Mouse (Mus musculus): ENCODE measurements around the gene Plaur.
"Not testable (repeated sequence)": the region's sequence is repeated elsewhere in the genome, so short reads cannot be mapped to it uniquely, and the experiment has no call there.

Plaur gene

DNA sequence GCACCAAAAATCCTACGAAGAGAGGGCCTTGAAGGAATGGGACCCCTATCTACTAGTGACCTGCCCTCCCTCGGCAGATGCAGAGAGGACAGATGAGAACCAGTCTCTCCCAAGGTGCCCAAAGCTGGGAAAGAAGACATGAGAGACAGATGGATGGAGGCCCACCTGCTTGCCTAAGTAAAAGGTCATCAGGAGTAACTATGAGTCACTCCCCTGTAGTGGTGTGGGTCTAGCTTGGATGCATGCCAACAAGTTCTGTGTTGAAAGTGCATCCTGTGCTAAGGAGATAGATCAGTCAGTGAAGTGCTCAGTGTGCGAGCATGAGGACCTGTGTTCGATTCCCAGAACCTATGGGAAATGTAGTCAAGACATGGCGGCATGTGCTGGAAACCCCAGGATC is 16.6 kb downstream of the Plaur start:
- DNase-seq (ENCODE audit: low spot score in 2 of 2), result no peak

DNA sequence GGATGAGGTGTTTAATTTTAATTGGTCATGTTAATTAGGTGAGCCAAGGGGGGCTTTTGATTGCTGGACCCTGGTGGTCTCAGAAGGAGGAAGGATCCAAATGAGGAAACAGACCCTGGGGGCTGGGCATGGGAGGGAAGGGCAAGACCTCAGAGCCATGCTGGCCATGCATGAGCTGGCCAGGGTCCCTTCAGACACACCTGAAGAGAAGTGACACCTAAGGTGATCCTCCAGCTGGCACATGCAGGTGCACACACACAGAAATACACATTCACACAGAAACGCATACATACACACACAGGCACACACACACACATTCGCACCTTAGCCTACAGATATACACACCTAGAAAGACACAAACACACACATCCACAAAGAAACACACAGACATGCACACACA is 17.4 kb downstream of the Plaur start:
- DNase-seq (ENCODE audit: low spot score in 2 of 2), result no peak

DNA sequence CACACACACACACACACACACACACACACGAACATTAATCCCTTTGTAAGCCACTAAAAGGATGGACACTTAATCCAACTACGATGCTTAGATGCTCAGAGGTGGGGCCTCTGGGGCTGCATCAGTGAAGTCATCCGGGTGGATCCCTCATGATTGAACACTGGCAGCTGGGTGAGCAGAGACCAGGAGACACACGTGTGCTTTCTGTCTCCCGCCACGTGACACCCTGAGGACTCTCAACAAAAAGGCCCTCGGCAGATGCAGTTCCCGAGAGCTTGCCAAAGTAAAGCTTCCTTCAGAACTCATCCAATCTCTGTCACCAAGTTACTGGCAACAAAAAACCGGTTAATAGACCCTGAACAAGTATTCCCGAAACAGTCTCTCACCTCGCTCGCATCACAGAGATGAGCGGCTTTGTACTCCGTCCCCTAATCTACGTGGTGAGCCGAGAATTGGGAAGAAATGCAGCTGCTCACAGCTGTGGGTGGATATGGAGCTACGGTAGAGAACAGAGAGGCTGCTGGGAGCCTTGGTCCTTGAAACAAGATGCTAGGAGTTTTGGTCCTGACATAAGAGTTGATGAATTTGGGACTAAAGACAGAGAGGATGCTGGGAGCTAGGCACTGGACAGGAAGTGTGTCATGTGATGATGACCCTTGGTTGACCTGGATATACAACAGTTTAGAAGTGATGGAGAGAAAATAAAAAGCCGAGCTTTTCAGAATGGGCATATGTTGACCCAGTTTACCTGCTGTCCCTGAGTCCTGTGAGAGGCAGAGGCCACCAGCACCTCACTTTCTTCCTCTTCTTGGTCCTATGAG is 18.0 kb downstream of the Plaur start:
- DNase-seq (ENCODE audit: low spot score in 2 of 2), result no peak

DNA sequence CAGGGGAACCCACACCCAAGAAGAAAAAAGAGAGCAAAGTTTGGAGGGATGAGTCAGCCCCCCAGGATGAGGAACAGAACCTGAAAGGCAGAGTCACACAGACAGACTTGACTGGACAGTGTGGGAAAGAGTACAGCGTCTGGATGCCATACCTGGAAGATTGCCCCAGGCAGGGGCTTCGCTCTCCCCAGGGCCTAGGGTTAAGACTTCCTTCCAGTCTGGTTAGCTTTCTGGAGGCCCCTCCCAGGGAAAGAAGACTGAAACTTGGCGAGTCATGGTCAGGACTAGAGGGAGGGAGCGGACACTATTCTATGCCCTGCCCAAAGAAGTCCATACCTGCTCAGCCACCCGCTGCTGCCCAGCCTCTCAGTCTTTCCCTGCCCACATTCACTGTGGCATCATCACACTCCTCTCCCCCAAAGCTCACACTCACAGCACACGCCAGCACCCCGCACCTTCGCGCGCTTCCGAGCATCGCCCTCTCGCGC is 18.7 kb downstream of the Plaur start:
- DNase-seq (ENCODE audit: low spot score in 2 of 2), result no peak

DNA sequence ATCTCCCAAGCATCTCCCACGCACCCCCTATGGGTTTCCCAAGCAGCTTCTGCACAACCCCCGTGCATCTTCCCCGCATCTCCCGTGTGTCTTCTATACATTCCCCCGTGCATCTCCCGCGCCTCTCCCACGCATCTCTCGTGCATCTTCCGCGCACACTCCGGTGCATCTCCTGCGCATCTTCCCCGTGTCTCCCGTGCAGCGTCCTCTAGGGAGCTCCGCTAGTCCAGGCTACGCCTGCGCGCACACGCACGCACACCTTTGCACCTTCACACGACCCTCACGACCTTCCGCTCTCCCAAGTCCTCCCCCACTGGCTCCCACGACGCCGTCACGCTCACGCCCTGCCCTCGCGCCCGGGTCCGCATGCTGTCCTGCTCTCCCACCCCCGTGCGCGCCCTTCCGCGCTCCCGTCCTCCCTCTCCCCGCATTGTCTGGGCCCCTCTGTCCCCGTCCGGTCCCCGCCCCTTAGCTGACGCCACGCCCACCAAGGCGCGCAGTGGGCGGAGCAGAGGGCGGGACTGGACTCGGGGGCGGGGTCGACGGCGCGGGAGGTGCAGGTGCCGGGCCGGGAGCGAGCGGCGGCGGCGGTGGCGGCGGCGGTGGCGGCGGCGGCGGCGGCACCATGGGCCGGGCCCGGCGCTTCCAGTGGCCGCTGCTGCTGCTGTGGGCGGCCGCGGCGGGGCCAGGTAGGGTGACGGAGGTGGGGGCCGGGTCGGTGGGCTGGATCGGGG is 19.4 kb downstream of the Plaur start, which contains the start of gene Cadm4:
Gene Cadm4 (plus strand): TSS at position 550 of the 734 bp plus-strand sequence.
- peak; percentile 64 to 85 for DNase-seq (ENCODE audit: low spot score in 2 of 2)

DNA sequence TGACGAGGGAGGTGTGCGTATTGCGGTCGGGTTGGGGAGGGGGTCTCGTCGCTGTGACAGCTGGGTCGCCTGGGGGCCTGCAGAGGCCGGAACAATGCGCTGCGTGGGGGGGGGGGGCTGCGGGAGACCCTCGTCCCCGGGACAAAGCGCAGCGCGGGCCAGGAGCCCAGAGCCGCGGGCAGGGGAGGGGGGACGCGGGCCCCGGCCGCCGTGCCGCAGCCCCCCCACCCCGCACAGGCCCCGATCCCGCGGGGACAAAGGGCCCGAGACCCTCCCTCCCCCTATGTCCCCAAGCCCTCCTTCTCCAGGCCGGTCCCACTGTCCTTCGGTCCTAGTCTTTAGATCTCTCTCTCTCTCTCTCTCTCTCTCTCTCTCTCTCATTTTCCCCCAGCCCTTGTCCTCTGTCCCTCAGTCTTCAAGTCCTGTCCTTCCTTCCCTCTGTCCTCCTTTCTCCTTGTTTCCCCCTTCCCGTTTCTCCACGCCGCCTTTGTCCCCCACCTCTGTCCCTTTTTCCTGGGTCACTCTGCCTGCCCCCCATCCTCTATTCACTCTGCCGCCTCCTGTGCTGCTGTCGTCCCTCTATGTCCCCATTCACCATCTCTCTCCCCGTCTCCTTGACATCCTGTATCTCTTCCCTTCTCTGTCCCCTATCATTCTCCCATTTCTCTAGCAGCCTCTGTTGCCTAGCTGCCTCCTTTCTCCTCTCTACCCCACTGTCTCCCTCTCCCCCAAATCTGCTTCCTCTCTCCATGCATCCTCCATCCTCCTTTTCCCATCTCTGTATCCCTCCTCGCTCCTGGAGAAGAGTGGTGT is 20.1 kb downstream of the Plaur start:
- no peak for DNase-seq (ENCODE audit: low spot score in 2 of 2)

DNA sequence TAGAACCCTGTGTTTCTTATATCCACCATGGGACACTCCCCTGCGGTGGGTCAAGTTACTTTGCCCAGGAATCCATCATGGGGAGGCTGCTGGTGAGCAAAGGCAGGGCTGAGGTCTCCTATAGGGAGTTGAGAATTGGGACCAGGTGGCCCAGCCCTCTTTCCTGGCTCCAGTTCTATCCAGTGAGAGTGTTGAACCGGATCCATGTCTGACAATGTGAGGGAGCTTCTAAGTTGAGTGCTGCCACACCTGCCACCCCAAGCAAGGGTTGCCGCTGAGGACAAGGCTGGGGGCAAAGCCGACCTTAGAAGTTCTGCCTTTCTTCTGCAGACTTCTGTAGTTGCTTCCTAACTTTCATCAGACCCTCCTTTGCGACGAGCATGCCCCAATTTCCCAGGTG is 21.0 kb downstream of the Plaur start:
- DNase-seq (ENCODE audit: low spot score in 2 of 2), result not testable (repeated sequence)

DNA sequence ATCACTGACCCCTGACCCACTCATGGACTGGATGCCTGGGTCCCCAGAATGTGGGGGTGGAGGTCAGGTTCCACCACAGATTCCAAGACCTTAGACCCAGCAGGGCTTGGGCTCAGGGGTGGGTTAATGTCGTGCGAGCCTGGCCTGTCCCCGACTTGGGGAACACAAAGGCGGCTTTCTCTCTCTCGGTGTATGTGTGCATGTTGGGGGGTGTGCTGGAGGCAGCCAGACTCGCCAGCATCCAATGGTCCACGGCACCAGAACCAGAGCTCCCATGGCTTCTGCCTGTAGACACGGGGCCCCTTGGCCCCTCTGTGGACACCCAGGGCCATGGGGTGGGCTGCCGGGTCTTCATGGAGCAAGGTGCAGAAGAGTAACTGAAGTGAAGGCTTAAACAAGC is 23.2 kb downstream of the Plaur start:
- DNase-seq (ENCODE audit: low spot score in 2 of 2), result no peak

DNA sequence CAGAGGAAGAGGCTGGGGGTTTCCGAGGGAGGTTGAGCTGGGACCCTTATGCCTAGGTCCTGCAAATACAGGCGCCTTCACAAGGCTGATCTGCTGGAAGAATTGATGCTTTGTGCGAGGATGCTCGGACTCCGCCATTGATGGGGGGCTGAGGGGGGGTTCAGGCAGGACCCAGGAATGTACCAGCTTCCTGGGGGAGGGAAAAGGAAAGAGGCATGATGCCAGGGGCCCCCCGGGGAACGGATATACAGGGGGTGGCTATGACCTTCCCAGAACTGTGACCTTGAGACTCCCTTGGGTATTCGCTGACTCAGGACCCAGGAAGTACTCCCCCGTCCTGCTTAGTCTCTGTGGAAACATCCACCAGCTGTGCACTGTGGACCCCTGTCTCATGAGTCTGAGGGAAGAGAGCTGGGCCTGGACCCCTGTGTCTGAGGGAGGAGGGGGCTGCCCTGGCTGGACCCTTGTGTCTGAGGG is 24.4 kb downstream of the Plaur start:
- DNase-seq (ENCODE audit: low spot score in 2 of 2), result no peak

DNA sequence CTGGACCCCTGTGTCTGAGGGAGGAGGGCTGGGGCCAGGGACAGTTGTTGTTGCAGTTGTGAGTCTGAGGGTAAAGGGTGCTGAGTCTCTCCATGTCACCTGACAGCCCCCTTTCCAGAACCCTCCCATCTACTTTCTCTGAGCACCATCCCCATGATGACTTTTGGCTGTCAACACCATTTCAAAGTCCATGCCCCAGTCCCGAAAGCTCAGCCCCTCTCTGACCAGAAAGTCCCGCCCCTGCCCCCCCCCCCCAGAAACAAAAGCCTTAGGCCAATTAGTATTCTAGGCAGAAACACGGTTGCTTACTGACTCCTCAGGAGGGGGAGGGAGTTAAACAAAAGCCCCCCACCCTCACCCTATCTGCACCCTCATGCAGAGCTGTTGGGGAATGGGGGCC is 25.1 kb downstream of the Plaur start:
- DNase-seq (ENCODE audit: low spot score in 2 of 2), result no peak

DNA sequence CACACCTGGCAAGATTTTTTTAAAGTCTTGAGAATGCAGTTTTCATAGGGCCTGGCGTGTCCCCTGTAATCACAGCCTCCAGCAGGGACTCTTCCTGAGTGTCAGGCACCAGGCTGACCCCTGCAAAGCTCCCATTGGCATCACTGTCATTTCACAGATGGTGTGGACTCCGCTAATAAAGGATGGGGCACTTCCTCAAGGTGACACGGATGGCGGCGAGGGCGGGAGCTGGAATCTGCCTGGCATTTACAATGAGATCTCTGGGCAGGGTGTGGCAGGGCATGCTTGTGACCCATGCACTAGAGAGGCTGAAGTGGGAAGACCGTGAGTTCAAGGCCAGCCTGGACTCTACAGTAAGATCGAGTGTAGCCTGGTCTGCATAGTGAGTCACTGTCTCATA is 26.0 kb downstream of the Plaur start:
- no peak for DNase-seq (ENCODE audit: low spot score in 2 of 2)

DNA sequence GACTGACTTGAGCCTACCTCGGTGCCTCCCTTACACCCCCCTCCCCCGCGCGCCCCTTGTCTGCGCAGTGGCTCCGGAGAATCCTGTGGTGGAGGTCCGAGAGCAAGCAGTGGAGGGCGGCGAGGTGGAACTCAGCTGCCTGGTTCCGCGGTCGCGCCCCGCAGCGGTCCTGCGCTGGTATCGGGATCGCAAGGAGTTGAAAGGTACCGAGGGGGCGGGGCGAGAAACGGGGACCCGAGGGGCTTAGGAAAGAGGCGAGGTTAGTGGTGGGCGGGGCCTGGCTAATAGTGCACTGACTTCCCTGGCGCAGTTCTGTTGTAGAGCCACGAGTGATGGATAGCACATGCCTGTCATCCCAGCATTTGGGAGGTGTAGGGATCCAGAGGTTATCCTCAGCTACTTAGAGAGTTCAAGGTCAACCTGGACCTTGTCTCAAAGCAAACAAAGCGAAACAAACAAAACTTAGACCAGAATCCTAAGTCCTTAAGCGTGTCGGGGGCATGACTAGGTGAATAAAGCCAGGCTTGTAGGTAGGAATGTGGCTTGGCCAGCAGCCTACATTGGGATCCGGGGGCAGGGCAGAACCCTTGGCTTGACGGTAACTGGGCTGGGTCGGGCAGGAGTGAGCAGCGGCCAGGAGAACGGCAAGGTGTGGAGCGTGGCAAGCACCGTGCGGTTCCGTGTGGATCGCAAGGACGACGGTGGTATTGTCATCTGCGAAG is 37.7 kb downstream of the Plaur start:
- DNase-seq (ENCODE audit: low spot score in 2 of 2), result peak in 1 of 2 experiments; percentile 32

DNA sequence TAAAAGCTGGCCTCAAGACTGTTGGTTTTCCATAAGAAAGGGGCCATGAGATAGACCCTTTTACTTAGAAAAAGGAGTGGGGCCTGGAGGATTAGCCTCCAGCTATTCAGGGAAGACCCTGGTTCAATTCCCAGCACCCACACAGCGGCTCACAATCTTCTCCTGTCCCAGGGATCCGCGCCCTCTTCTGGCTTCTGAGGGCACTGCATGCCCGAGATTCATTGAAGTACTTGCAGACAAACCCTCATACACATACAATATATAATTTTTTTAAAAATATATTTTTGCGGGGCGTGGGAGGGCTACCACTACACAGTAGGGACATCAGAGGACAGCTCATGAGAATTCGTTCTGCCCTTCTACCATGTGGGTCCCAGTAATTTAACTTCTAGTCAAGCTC is 38.6 kb downstream of the Plaur start:
- DNase-seq (ENCODE audit: low spot score in 2 of 2), result peak; percentile 28 to 67

DNA sequence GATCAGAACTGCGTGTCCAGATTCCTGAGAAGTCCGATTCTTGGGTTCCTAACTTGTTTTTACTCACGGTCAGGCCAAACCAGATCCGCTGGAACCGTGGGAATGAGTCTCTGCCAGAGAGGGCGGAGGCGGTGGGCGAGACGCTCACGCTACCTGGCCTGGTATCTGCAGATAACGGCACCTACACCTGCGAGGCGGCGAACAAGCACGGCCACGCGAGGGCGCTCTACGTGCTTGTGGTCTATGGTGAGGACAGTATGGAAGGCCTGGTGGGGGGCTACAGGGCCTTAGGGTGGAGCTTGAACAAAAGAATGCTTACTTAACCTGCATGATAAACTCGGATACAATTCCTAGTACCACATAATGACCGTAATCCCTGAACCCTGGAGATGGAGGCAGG is 39.2 kb downstream of the Plaur start:
- DNase-seq (ENCODE audit: low spot score in 2 of 2), result peak; percentile 32 to 67

DNA sequence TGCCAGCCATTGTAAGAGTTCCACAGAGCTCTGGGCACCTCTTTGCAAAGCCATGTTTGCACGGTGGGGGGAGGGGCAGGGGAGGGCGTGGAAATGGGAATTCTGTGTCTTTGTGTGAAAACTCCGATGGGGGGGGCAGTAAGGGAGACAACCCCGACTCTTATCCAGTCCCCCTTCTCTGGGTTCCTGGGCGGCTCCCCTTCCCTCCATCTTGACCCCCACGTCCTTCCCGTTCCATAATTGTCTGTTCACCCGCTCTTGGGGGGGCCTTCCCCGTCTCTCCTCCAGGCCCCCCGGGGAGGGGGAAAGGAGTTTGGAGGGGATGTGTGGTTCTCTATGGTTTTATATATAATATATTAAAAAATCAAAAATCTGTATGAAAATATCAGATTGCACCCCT is 41.7 kb downstream of the Plaur start:
- no peak for DNase-seq (ENCODE audit: low spot score in 2 of 2)

DNA sequence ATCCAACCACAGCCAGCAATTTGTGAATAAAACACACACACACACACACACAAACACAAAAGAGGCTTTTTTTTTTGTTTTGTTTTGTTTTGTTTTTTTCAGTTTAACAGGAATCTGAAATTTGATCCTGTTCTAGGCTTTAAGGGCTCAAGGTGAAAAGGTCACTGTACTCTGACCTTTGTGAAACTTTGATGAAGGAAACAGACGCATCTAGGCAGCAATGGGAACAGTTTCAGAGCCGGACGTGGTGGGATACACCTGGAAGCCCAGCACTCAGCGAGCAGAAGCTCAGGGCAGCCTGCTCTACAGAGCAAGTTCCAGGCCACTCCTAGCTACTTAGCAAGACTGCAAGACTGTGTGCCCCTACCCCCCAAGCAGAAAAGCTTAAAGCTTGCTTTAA is 42.6 kb downstream of the Plaur start:
- DNase-seq (ENCODE audit: low spot score in 2 of 2), result no peak

DNA sequence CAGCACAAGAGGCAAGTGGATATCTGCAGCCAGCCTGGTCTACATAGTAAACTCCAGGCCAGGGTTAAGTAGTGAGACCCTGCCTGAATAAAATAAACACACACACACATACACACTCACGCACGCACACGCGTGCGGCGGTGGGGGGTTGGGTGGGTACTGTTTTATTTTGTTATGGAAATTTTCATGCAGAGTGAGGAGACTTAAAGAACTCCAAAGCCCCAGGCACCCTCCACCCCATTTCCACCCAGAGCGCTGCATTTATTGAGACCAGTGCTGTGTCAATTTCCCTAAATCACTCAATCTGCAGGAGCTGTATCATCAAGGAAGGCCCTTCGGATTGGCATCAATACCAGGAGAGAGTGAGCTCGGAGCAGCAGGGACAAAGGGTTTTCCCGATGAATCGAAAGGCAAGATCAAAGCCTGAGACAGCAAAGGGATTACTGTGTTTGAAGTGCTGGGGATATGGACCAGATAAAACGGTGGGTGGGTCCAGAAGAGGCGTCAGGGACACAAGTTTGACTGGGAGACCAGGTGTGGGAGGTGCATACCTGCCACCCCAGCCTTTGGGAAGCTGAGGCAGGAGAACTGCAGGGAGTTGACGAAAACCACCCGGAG is 43.3 kb downstream of the Plaur start:
- no peak for DNase-seq (ENCODE audit: low spot score in 2 of 2)

DNA sequence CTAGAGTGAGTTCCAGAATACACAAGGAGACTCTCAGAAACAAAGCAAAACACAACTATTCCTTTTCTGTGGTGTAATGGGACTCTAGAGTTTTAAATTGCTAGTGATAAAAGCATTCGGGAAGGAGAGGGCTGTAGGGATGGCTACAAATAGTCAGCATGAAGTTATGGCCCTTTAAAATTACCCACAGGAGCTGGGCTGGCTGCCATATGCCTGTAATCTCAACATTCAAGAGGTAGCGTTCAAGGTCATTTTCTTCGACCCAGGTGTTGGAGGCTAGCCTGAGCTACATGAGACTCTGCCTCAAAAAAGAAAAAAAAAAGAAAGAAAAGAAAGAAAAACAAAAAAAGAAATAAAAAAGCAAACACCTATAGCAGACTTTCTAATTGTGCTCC is 43.8 kb downstream of the Plaur start:
- DNase-seq (ENCODE audit: low spot score in 2 of 2), result no peak

DNA sequence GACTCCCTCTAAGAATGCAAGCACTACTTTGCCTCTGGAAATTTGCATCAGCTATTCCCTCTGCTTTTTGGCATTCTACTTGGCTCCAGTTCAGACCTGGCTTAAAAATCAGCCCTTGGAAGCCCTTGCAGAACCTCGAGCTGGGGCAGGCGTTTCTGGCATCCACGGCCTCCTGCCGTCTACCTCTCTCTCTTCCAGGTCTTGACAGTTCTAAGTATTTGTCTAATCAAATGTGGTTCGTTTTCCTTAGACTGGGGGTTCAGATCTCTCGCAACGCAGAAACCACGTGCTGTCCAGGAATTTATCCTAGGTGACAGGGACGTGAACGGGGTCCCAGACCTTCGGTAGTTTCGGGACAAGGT is 44.2 kb downstream of the Plaur start:
- DNase-seq (ENCODE audit: low spot score in 2 of 2), result no peak

DNA sequence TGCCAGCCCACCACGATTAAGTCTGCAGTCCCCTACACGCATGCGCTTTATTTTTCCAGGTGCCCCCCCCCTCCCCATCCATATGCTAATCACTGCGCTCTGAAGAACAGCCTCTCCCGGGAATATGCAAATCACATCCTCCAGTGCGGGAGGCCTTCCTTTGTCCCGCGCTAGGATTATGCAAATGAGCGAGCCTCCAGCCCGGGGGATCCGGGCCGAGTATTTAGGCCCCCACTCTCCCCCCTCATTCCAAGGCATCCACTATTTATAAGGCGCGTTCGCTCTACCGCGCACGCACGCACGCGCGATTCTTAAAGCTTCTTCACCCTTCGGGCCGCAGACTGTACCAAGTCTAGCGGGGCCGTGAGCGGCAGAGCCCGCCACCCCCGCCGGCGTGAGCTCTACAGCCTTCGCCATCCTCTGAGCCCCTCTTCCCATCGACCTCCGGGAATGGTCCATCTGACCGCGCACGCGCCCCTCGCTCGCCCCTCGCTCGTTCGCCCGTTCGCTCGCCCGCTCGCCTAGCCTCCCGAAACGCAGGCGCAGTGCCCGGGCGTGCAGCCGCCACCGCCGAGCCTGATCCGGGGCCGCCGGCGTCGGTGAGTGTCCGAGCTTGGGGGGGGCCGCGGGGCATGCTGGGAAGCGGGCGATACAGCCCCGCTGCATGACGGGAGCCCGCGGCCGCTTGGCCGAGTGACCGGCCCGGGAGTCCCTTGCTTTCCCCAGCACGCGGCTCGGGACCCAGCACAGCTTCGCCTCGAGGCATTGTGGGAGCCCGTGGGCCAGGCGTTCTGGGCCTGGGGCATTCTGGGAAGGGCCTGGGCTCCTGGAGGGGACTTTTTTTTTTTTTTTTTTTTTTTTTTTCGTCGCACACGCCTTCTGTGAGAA is 44.8 kb downstream of the Plaur start, which contains the start of gene Zfp428:
Gene Zfp428 (plus strand): TSS at position 169 of the 888 bp plus-strand sequence.
- DNase-seq (ENCODE audit: low spot score in 2 of 2), result peak; percentile 75 to 85
